Mouse (Mus musculus) embryonic fibroblast, embryonic 13.5 days (primary cell): ENCODE measurements around the gene Exoc2.

Experiments used
- CTCF ChIP-seq: IDR thresholded peaks from 2 replicates; pipeline ENCODE4 v1.5.1; 2011; ENCODE audit warnings: mild to moderate bottlenecking, control low read depth, low read length, moderate library complexity, borderline replicate concordance; ENCODE audit not compliant: insufficient read depth
- POLR2A ChIP-seq: IDR thresholded peaks from 2 replicates; pipeline ENCODE4 v1.6.1; 2011; ENCODE audit warnings: low read depth, mild to moderate bottlenecking, control low read depth, low read length, moderate library complexity

GRCm38 (mm10) chr13:30913757-30914156, 60.1 kb downstream of the Exoc2 start:
- no peak for TF ChIP-seq CTCF
- no peak for TF ChIP-seq POLR2A
